Mouse (Mus musculus) embryonic facial prominence, embryonic 12.5 days (tissue): ENCODE data around the gene Mthfr. TPM values are rescaled to one million over a fixed set of nuclear protein-coding genes. Genes with fewer than 3 reads are reported as not detected.

ENCODE experiments used
- ATAC-seq: fragments of 200-750 bp; cut with Nextera tagmentation; 2 replicates; pipeline ENCODE4 v1.8.0; 2017; ENCODE audit not compliant: insufficient number of reproducible peaks, insufficient read depth, low FRiP score, low TSS enrichment
- H3K27ac ChIP-seq: fragments of 300-500 bp; sonication (generic); 2 replicates; pipeline ENCODE4 v1.5.1; 2016; ENCODE audit warnings: mild to moderate bottlenecking
- H3K27me3 ChIP-seq: fragments of 300-500 bp; sonication (generic); 2 replicates; pipeline ENCODE4 v1.6.1; 2016; ENCODE audit warnings: mild to moderate bottlenecking, moderate library complexity
- H3K36me3 ChIP-seq: fragments of 300-500 bp; sonication (generic); 2 replicates; pipeline ENCODE4 v1.6.1; 2016; ENCODE audit warnings: mild to moderate bottlenecking
- H3K4me1 ChIP-seq: fragments of 300-500 bp; sonication (generic); 2 replicates; pipeline ENCODE4 v1.6.1; 2016
- H3K4me2 ChIP-seq: fragments of 300-500 bp; sonication (generic); replicated peaks from 2 replicates; pipeline ENCODE4 v1.6.1; 2016; ENCODE audit warnings: mild to moderate bottlenecking, moderate library complexity
- H3K4me3 ChIP-seq: fragments of 300-500 bp; sonication (generic); 2 replicates; pipeline ENCODE4 v1.5.1; 2016; ENCODE audit warnings: mild to moderate bottlenecking
- H3K9ac ChIP-seq: fragments of 300-500 bp; sonication (generic); 2 replicates; pipeline ENCODE4 v1.6.1; 2016; ENCODE audit warnings: mild to moderate bottlenecking, moderate library complexity
- H3K9me3 ChIP-seq: fragments of 300-500 bp; sonication (generic); 2 replicates; pipeline ENCODE4 v1.6.1; 2016; ENCODE audit warnings: mild to moderate bottlenecking, moderate library complexity
- WGBS: fragments of 180-500 bp; shearing (Covaris S2); methylation state at CpG from one replicate; pipeline ENCODE4 v1.1.7; 2016; 5-methylcytosine and 5-hydroxymethylcytosine counted together
- polyA plus RNA-seq: library from polyadenylated mRNA; unstranded; fragments of >200 nt; fragmentation: Nextera tagmentation; extraction: Ambion mirVana; gene quantifications from 2 replicates; pipeline ENCODE4 v1.2.1, GENCODE M21; 2016

Gene Mthfr
- polyA plus RNA-seq, 1 experiment from 2014 or later: 25.7 TPM

GRCm38 (mm10) chr4:148015418-148015817 lies 23.5 kb upstream of the Mthfr start:
- Histone ChIP-seq H3K36me3 (peaks cover 93% of the 10 kb centered on the region), H3K27ac (no peak overlapping the region), H3K9ac (no peak overlapping the region), H3K27me3 (no peaks in the 10 kb centered on the region), H3K4me1 (peaks cover 6% of the 10 kb centered on the region; the same call in 1 of the 2 replicates), H3K4me3 (no peak overlapping the region), H3K9me3 (no peaks in the 10 kb centered on the region), H3K4me2 (no peak overlapping the region)
- 79% methylated on average over 10 of the region's 10 CpGs for WGBS
- ATAC-seq: no peak

GRCm38 (mm10) chr4:148016981-148017380 lies 21.9 kb upstream of the Mthfr start:
- 76% methylated on average over 3 of the region's 3 CpGs for WGBS
- ATAC-seq: no peak
- Histone ChIP-seq H3K4me1 (peaks cover 6% of the 10 kb centered on the region; the same call in 1 of the 2 replicates), H3K27ac (no peak overlapping the region), H3K9me3 (no peaks in the 10 kb centered on the region), H3K4me2 (no peak overlapping the region), H3K27me3 (no peaks in the 10 kb centered on the region), H3K4me3 (no peak overlapping the region), H3K9ac (no peak overlapping the region), H3K36me3 (peaks cover 86% of the 10 kb centered on the region)

- 31% methylated on average over 2 of the region's 2 CpGs for WGBS
- Histone ChIP-seq H3K27ac (peak overlapping the region; percentile 61; the same call in 1 of the 2 replicates), H3K4me1 (peaks cover 6% of the 10 kb centered on the region; the same call in 1 of the 2 replicates), H3K9ac (0 out of 2 replicates have a peak overlapping the region, but pooled peaks have one; percentile 24), H3K4me3 (no peak overlapping the region), H3K4me2 (no peak overlapping the region), H3K36me3 (peaks cover 86% of the 10 kb centered on the region), H3K27me3 (no peaks in the 10 kb centered on the region), H3K9me3 (no peaks in the 10 kb centered on the region)
- no peak for ATAC-seq
Measured at GRCm38 (mm10) chr4:148018410-148018809, 20.5 kb upstream of the Mthfr start.

- no peak for ATAC-seq
- Histone ChIP-seq H3K9me3 (no peaks in the 10 kb centered on the region), H3K36me3 (peaks cover 81% of the 10 kb centered on the region), H3K4me2 (no peak overlapping the region), H3K27ac (no peak overlapping the region), H3K27me3 (no peaks in the 10 kb centered on the region), H3K9ac (no peak overlapping the region), H3K4me1 (peaks cover 2% of the 10 kb centered on the region; the same call in 1 of the 2 replicates), H3K4me3 (no peak overlapping the region)
- 89% methylated on average over 3 of the region's 3 CpGs for WGBS
Measured at GRCm38 (mm10) chr4:148024003-148024402, 14.9 kb upstream of the Mthfr start.

GRCm38 (mm10) chr4:148029297-148029696 lies 9.6 kb upstream of the Mthfr start:
- H3K4me2 ChIP-seq: no peak overlapping the region
- H3K36me3 ChIP-seq: peaks cover 58% of the 10 kb centered on the region
- no peaks in the 10 kb centered on the region for H3K27me3 ChIP-seq
- no peak overlapping the region for H3K27ac ChIP-seq
- H3K9ac ChIP-seq: no peak overlapping the region
- ATAC-seq: no peak
- no peaks in the 10 kb centered on the region for H3K4me1 ChIP-seq
- H3K9me3 ChIP-seq: no peaks in the 10 kb centered on the region
- WGBS: 95% methylated on average over 7 of the region's 7 CpGs
- H3K4me3 ChIP-seq: no peak overlapping the region

- ATAC-seq: no peak
- no peaks in the 10 kb centered on the region for H3K9me3 ChIP-seq
- no peaks in the 10 kb centered on the region; the same call in 1 of the 2 replicates for H3K4me1 ChIP-seq
- no peak overlapping the region for H3K9ac ChIP-seq
- no peak overlapping the region for H3K4me2 ChIP-seq
- 77% methylated on average over 5 of the region's 5 CpGs for WGBS
- H3K36me3 ChIP-seq: peaks cover 57% of the 10 kb centered on the region
- H3K27me3 ChIP-seq: no peaks in the 10 kb centered on the region
- H3K4me3 ChIP-seq: no peak overlapping the region
- no peak overlapping the region for H3K27ac ChIP-seq
Measured at GRCm38 (mm10) chr4:148030506-148030905, 8.4 kb upstream of the Mthfr start.

GRCm38 (mm10) chr4:148033858-148034410 lies 4.9 kb upstream of the Mthfr start:
- WGBS: 75% methylated on average over 7 of the region's 7 CpGs
- H3K27me3 ChIP-seq: no peaks in the 10 kb centered on the region
- H3K4me1 ChIP-seq: peaks cover 10% of the 10 kb centered on the region
- no peak overlapping the region for H3K27ac ChIP-seq
- H3K4me3 ChIP-seq: no peak overlapping the region
- no peaks in the 10 kb centered on the region for H3K9me3 ChIP-seq
- ATAC-seq: no peak
- no peak overlapping the region for H3K9ac ChIP-seq
- no peak overlapping the region for H3K4me2 ChIP-seq
- peaks cover 38% of the 10 kb centered on the region for H3K36me3 ChIP-seq

GRCm38 (mm10) chr4:148035440-148035839 lies 3.4 kb upstream of the Mthfr start:
- Histone ChIP-seq H3K9ac (no peak overlapping the region), H3K27me3 (no peaks in the 10 kb centered on the region), H3K4me1 (peaks cover 21% of the 10 kb centered on the region), H3K27ac (no peak overlapping the region), H3K36me3 (peaks cover 32% of the 10 kb centered on the region), H3K9me3 (no peaks in the 10 kb centered on the region), H3K4me2 (no peak overlapping the region), H3K4me3 (no peak overlapping the region)
- no peak for ATAC-seq
- 80% methylated on average over 3 of the region's 3 CpGs for WGBS

- Histone ChIP-seq H3K4me3 (peak overlapping the region; percentile 78), H3K27me3 (no peaks in the 10 kb centered on the region), H3K36me3 (peaks cover 24% of the 10 kb centered on the region), H3K4me2 (peak overlapping the region; percentile 64), H3K9me3 (no peaks in the 10 kb centered on the region), H3K4me1 (peaks cover 43% of the 10 kb centered on the region), H3K9ac (peak overlapping the region; percentile 72), H3K27ac (peak overlapping the region; percentile 75)
- no peak for ATAC-seq
- WGBS: 9% methylated on average over 25 of the region's 26 CpGs
Measured at GRCm38 (mm10) chr4:148038079-148038599, 738 bp upstream of the Mthfr start.

- ATAC-seq: no peak
Measured at GRCm38 (mm10) chr4:148039254-148040028, 564 bp downstream of the Mthfr start.

GRCm38 (mm10) chr4:148040029-148040830 lies 1.4 kb downstream of the Mthfr start:
- no peaks in the 10 kb centered on the region for H3K27me3 ChIP-seq
- 69% methylated on average over 15 of the region's 15 CpGs for WGBS
- H3K4me1 ChIP-seq: peaks cover 43% of the 10 kb centered on the region
- H3K9me3 ChIP-seq: no peaks in the 10 kb centered on the region
- H3K9ac ChIP-seq: peak overlapping the region; percentile 75
- H3K27ac ChIP-seq: peak overlapping the region; percentile 89
- no peak for ATAC-seq
- peak overlapping the region; percentile 89 for H3K4me2 ChIP-seq
- peaks cover 26% of the 10 kb centered on the region for H3K36me3 ChIP-seq
- H3K4me3 ChIP-seq: peak overlapping the region; percentile 78

More at GRCm38 (mm10) chr4:148039254-148040028, 564 bp downstream of the Mthfr start:
- H3K4me2 ChIP-seq: peak overlapping the region; percentile 89
- peak overlapping the region; percentile 78 for H3K4me3 ChIP-seq
- H3K27me3 ChIP-seq: no peaks in the 10 kb centered on the region
- no peaks in the 10 kb centered on the region for H3K9me3 ChIP-seq
- peaks cover 43% of the 10 kb centered on the region for H3K4me1 ChIP-seq
- WGBS: 20% methylated on average over 19 of the region's 19 CpGs
- H3K27ac ChIP-seq: peak overlapping the region; percentile 41; the same call in 1 of the 2 replicates
- H3K9ac ChIP-seq: peak overlapping the region; percentile 39
- H3K36me3 ChIP-seq: peaks cover 25% of the 10 kb centered on the region
